Mouse (Mus musculus) E14TG2a.4 (cell line): ENCODE data around the gene Trak2.
"Not testable (repeated sequence)": the region's sequence is repeated elsewhere in the genome, so short reads cannot be mapped to it uniquely, and the experiment has no call there.

ENCODE experiments used
- CTCF ChIP-seq: conservative IDR thresholded peaks from 2 replicates; pipeline ENCODE4 v1.5.1; 2014; ENCODE audit warnings: low read length
- NANOG ChIP-seq: IDR thresholded peaks from 2 replicates; pipeline ENCODE4 v1.6.1; 2014; ENCODE audit warnings: borderline replicate concordance, low read length, mixed read lengths
- POU5F1 ChIP-seq: IDR thresholded peaks from 2 replicates; pipeline ENCODE4 v1.6.1; 2014; ENCODE audit warnings: low read length, borderline replicate concordance

DNA sequence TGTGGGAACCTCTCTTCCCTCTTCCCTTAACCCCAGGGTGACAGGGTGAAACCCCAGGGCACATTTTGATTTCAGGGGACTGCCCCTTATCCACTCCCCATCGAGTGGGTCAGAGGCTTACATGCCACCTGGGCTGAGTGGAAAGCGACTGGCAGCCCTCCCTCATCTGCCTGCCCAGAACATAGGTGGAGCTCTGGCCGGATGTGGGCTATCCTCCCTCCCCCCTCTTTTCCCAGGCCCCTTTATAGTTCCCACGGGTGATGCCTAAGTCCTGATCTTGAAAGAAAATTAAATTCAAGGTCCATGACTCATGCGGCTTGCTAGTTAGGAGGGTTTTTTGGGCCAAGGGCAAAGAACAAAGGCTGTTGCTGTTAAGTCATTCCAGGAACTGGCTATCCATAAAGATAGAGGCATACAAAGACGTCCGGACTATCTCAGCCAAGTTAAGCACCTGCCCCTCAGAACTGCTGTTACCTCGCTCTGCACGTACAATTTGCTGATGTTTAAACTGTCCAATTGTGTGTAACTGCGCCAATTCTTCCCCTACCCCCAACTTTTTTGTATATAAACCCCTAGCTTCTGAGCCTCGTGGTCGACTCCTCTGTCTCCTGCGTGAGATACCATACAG, 113.4 kb downstream of the Trak2 start:
- TF ChIP-seq CTCF, POU5F1, NANOG: not testable (repeated sequence)
